Mouse (Mus musculus) heart, embryonic 10.5 days (tissue): ENCODE results near the gene Lactbl1. TPM values are rescaled to one million over a fixed set of nuclear protein-coding genes. Genes with fewer than 3 reads are reported as not detected.

ENCODE experiments used
- DNase-seq: peaks from one replicate; pipeline ENCODE4 v3.0.0-alpha.2; 2017; ENCODE audit warnings: low spot score
- H3K27ac ChIP-seq: fragments of 300-500 bp; sonication (generic); 2 replicates; pipeline ENCODE4 v1.5.1; 2016; ENCODE audit warnings: mild to moderate bottlenecking
- H3K27me3 ChIP-seq: fragments of 300-500 bp; sonication (generic); 2 replicates; pipeline ENCODE4 v1.6.1; 2016; ENCODE audit warnings: mild to moderate bottlenecking; ENCODE audit not compliant: poor library complexity, insufficient read depth, severe bottlenecking
- H3K36me3 ChIP-seq: fragments of 300-500 bp; sonication (generic); 2 replicates; pipeline ENCODE4 v1.6.1; 2016; ENCODE audit warnings: mild to moderate bottlenecking, moderate library complexity
- H3K4me1 ChIP-seq: fragments of 300-500 bp; sonication (generic); 2 replicates; pipeline ENCODE4 v1.6.1; 2016; ENCODE audit warnings: mild to moderate bottlenecking
- H3K4me3 ChIP-seq: fragments of 300-500 bp; sonication (generic); 2 replicates; pipeline ENCODE4 v1.5.1; 2016; ENCODE audit warnings: mild to moderate bottlenecking, moderate library complexity
- H3K9me3 ChIP-seq: fragments of 300-500 bp; sonication (generic); 2 replicates; pipeline ENCODE4 v1.6.1; 2016; ENCODE audit warnings: mild to moderate bottlenecking, moderate library complexity
- WGBS: fragments of 180-500 bp; shearing (Covaris S2); methylation state at CpG from one replicate; pipeline ENCODE4 v1.1.7; 2016; 5-methylcytosine and 5-hydroxymethylcytosine counted together
- microRNA-seq: library from miRNA; unstranded; fragments of <30 nt; microRNA quantifications from one replicate; pipeline ENCODE4, GENCODE M21; 2017
- polyA plus RNA-seq: library from polyadenylated mRNA; unstranded; fragments of >200 nt; fragmentation: Nextera tagmentation; extraction: Ambion mirVana; gene quantifications from 2 replicates; pipeline ENCODE4 v1.2.1, GENCODE M21; 2016

Lactbl1 gene
- polyA plus RNA-seq, 1 experiment from 2014 or later, result not detected

DNA sequence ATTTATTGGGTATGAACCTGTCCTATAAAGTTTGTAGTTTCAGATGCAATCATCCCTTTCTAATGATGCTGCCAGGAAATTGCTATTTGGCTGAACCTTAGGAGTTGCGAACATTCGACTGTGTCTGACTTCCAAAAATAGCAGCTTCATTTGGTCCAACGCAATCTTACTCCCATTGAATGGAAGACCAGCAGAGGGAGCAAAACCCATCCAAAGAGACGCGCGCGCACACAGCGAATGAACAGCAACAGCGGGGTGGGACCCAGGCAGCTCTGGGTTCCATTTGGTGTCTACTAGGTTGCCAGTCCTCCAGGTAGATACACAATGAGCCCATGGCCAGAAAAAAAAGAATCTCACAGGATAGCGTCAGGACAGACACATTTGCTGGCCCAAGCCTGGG, 45.3 kb downstream of the Lactbl1 start:
- no peak for DNase-seq
- 55% methylated on average over 10 of the region's 10 CpGs for WGBS
- Histone ChIP-seq H3K9me3 (no peaks in the 10 kb centered on the region), H3K36me3 (0 out of 2 replicates have a peak, but pooled peaks cover 10% of the 10 kb centered on the region), H3K27me3 (peaks cover 25% of the 10 kb centered on the region; the same call in 1 of the 2 replicates), H3K27ac (no peak overlapping the region), H3K4me3 (no peak overlapping the region), H3K4me1 (no peaks in the 10 kb centered on the region)

GRCm38 (mm10) chr4:136672335-136673090, 50.1 kb downstream of the Lactbl1 start:
- no peak for DNase-seq
- Histone ChIP-seq H3K27me3 (peaks cover 66% of the 10 kb centered on the region), H3K9me3 (no peaks in the 10 kb centered on the region), H3K27ac (no peak overlapping the region), H3K36me3 (peaks cover 10% of the 10 kb centered on the region; the same call in 1 of the 2 replicates), H3K4me1 (0 out of 2 replicates have a peak, but pooled peaks cover 2% of the 10 kb centered on the region), H3K4me3 (no peak overlapping the region)
- 87% methylated on average over 19 of the region's 19 CpGs for WGBS

DNA sequence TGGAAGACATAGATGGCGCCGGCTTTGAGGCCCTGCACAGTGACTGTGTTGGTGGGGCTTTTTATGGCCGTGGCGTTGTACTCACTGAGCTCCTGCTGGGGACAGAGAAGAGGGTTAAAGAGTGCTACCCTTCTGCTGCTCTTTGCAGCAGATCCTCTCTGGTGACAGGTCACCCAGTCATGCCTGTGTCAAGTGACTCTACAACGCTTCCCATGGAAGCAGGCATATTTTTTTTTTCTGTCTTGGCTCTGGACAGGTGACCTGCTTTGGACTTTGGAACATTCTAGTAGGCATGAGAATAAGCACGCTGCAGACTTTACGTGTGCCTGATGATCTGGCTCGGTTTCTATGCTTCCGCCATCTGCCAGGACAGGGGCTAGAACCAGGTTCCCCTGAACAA, 53.0 kb downstream of the Lactbl1 start:
- WGBS, result 86% methylated on average over 9 of the region's 9 CpGs
- Histone ChIP-seq H3K9me3 (no peaks in the 10 kb centered on the region), H3K4me1 (peaks cover 20% of the 10 kb centered on the region), H3K36me3 (peaks cover 10% of the 10 kb centered on the region; the same call in 1 of the 2 replicates), H3K4me3 (no peak overlapping the region), H3K27ac (no peak overlapping the region), H3K27me3 (peaks cover 69% of the 10 kb centered on the region)
- no peak for DNase-seq

- Histone ChIP-seq H3K4me3 (no peak overlapping the region), H3K27me3 (peaks cover 66% of the 10 kb centered on the region), H3K9me3 (no peaks in the 10 kb centered on the region), H3K27ac (no peak overlapping the region), H3K4me1 (peaks cover 42% of the 10 kb centered on the region), H3K36me3 (0 out of 2 replicates have a peak, but pooled peaks cover 3% of the 10 kb centered on the region)
- DNase-seq, result peak; percentile 85
- WGBS, result 8% methylated on average over 3 of the region's 3 CpGs
Observed at GRCm38 (mm10) chr4:136678480-136678879, 56.1 kb downstream of the Lactbl1 start.

- 0 out of 2 replicates have a peak, but pooled peaks cover 5% of the 10 kb centered on the region for H3K36me3 ChIP-seq
- no peak for DNase-seq
- H3K9me3 ChIP-seq, result no peaks in the 10 kb centered on the region
- peaks cover 66% of the 10 kb centered on the region for H3K27me3 ChIP-seq
- WGBS, result 36% methylated on average over 8 of the region's 8 CpGs
- H3K4me3 ChIP-seq, result no peak overlapping the region
- H3K4me1 ChIP-seq, result peaks cover 42% of the 10 kb centered on the region
- no peak overlapping the region for H3K27ac ChIP-seq
Observed at GRCm38 (mm10) chr4:136679221-136679620, 56.8 kb downstream of the Lactbl1 start.

GRCm38 (mm10) chr4:136680641-136681040, 58.2 kb downstream of the Lactbl1 start:
- H3K9me3 ChIP-seq, result no peaks in the 10 kb centered on the region
- DNase-seq, result no peak
- no peak overlapping the region for H3K4me3 ChIP-seq
- H3K36me3 ChIP-seq, result 0 out of 2 replicates have a peak, but pooled peaks cover 3% of the 10 kb centered on the region
- peaks cover 53% of the 10 kb centered on the region for H3K4me1 ChIP-seq
- no peak overlapping the region for H3K27ac ChIP-seq
- H3K27me3 ChIP-seq, result peaks cover 68% of the 10 kb centered on the region
- 83% methylated on average over 14 of the region's 14 CpGs for WGBS

- 0 out of 2 replicates have a peak, but pooled peaks cover 3% of the 10 kb centered on the region for H3K36me3 ChIP-seq
- H3K27ac ChIP-seq, result no peak overlapping the region
- WGBS, result 84% methylated on average over 6 of the region's 6 CpGs
- peaks cover 85% of the 10 kb centered on the region for H3K27me3 ChIP-seq
- no peak for DNase-seq
- peaks cover 54% of the 10 kb centered on the region for H3K4me1 ChIP-seq
- no peaks in the 10 kb centered on the region for H3K9me3 ChIP-seq
- H3K4me3 ChIP-seq, result no peak overlapping the region
Observed at GRCm38 (mm10) chr4:136684485-136684884, 62.1 kb downstream of the Lactbl1 start.

GRCm38 (mm10) chr4:136685431-136685869, 63.0 kb downstream of the Lactbl1 start:
- H3K27ac ChIP-seq, result no peak overlapping the region
- no peak overlapping the region for H3K4me3 ChIP-seq
- no peak for DNase-seq
- WGBS, result 59% methylated on average over 10 of the region's 10 CpGs
- peaks cover 84% of the 10 kb centered on the region for H3K27me3 ChIP-seq
- H3K4me1 ChIP-seq, result peaks cover 44% of the 10 kb centered on the region
- H3K36me3 ChIP-seq, result 0 out of 2 replicates have a peak, but pooled peaks cover 3% of the 10 kb centered on the region
- H3K9me3 ChIP-seq, result no peaks in the 10 kb centered on the region

DNA sequence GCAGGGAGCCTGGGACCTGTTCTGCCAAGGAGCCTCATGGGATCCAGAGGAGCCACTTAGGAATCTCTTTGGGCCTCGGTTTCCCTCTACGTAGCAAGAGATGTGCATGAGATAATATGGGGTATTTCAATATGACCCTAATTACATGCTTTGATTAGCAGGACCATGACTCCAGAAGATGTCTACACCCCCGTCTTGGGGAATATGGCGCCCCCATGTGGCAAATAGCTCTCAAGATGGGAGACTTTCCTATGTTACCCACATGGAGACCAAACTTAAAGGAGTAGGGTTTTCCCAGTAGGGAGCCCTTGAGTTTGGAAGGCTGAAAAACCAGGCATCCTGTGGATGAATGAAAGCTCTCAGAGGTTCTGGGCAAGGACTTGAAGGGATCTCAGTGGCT, 65.7 kb downstream of the Lactbl1 start:
- peaks cover 78% of the 10 kb centered on the region for H3K27me3 ChIP-seq
- WGBS, result 66% methylated on average over 4 of the region's 4 CpGs
- H3K4me3 ChIP-seq, result no peak overlapping the region

More for the DNA sequence above, 65.7 kb downstream of the Lactbl1 start:
- DNase-seq, result no peak
- Histone ChIP-seq H3K27ac (no peak overlapping the region), H3K36me3 (peaks cover 12% of the 10 kb centered on the region; the same call in 1 of the 2 replicates), H3K9me3 (no peaks in the 10 kb centered on the region), H3K4me1 (peaks cover 20% of the 10 kb centered on the region)

Small RNA genes within 50 kb of the gene (microRNA-seq; reads per million reads assigned to microRNA genes)
- not detected for gene Gm22180

Other genes with a start within 250 kb of the Lactbl1 start
- gene Htr1d, start 199.1 kb upstream of the Lactbl1 start, polyA plus RNA-seq, result 0.05 and 0.19 TPM in 2 replicates
- 0.18 TPM in 1 of 2 replicates, not detected in the other for gene 6030445D17Rik, start 160.4 kb upstream of the Lactbl1 start, polyA plus RNA-seq
- gene Luzp1, start 152.9 kb upstream of the Lactbl1 start, polyA plus RNA-seq, result 96.4 and 126 TPM in 2 replicates
- 31.5 and 50.1 TPM in 2 replicates for gene Kdm1a, start 19.9 kb upstream of the Lactbl1 start, polyA plus RNA-seq
- gene Tex46, start 12.2 kb upstream of the Lactbl1 start, polyA plus RNA-seq, result not detected in 2 replicates
- gene Ephb2, start 213.4 kb downstream of the Lactbl1 start, polyA plus RNA-seq, result 2.6 and 4.2 TPM in 2 replicates